Mouse (Mus musculus) right cerebral cortex, postnatal 4 days (tissue): ENCODE results near the gene Ddx41.
"Not testable (repeated sequence)": the region's sequence is repeated elsewhere in the genome, so short reads cannot be mapped to it uniquely, and the experiment has no call there.

Experiments
- DNase-seq: peaks from one replicate; pipeline ENCODE4 v3.0.0-alpha.2; 2022

Ddx41 gene

DNA sequence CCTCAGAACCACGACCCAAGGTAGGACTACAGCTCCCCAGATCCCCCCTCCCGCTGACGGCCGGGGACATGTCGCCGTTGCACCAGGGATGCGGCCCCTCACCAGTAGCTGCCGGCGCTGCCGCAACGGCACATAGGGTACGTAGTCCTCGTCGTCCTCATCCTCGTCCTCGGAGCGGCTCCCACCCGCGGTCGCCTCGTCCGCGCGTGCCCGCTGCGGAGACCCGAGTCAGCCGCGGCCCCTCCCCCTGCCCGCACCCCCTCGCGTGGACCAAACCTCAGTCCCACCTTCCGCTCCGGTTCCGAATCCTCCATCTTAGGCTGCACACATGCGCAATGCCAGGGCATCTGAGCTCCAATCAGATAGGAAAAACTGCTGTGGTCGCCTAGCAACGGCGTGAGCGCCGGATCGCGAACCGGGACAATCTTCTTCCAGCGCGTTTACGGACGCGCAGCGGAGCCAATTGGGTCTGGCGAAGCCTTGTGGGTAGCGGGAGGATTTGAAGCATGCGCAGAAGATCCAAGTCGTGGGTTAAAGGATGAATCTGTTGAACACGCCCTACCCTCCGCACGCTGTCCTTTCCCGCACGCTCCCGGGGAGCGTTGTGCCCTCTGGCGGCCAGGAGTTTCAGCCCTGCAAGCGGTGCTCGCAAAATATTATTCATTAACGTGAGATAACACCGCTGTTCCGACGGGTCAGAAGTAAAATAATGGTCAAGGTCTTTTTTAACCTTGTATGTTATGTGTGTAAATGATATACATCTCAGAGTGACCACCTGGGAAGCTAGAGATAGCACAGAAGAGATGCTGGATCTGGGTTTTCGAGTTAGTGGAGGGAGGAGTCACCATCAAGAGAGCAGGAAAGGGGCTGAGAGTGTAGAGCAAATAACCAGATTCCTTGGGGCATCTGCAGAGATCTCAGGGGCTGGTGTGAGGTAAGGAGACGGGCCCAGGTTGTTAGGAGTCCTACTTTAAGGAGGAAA lies at the start of gene Ddx41:
Gene Ddx41, minus strand, starts transcription at position 465 of the 982 bp plus-strand sequence.
- peak; percentile 97 for DNase-seq

DNA sequence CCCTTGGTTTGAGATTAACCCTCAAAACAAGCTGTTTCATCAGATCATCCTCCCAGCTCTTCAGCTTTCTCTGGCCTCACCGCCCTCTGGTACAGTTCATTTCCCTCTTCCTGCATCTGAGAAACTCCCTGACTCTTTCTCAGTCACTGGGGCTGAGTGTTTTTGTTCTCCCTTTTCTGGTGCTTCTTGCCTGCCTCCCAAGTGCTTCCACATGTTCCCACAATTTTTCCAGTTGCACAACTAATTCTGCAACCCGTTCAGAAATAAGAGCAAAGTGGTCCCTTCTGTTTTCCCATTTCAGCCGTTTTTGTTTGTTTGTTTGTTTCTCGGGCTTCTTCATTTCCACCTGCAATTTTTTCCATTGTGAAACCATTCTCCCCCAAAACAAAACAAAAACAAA lies 41.6 kb upstream of the Ddx41 start:
- DNase-seq, result no peak

DNA sequence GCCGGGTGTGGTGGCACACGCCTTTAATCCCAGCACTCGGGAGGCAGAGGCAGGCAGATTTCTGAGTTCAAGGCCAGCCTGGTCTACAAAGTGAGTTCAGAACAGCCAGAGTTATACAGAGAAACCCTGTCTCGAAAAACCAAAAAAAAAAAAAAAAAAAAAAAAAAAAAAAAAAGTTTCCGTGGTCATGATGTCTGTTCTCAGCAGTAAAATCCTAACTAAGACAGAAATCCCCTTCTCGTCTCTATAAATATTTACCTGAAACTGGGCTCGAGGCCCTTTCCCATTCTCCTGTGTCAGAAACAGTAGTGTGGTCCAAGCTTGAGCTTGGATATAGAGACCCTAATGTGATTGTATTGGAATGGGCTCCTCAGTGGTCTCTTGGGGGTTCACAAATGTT lies 40.4 kb upstream of the Ddx41 start:
- DNase-seq, result not testable (repeated sequence)

DNA sequence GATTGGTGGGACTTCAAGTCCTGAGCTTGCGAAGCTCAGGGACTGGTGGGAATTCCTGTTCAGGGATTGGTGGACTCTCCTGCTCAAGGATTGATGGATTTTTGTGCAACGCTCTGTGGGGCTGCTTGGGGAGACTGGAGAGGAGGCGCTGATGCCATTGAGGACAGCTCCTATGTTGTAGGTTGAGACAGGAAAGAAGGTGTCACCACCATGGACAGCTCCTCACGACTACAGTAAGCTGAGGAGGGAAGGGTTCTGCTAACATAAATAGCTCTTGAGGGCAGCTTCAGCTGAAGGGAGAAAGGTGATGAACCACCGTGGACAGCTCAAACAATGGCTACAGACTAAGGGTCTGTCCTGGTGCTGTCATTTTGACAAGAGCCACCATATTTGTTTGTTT lies 39.5 kb upstream of the Ddx41 start:
- no peak for DNase-seq

DNA sequence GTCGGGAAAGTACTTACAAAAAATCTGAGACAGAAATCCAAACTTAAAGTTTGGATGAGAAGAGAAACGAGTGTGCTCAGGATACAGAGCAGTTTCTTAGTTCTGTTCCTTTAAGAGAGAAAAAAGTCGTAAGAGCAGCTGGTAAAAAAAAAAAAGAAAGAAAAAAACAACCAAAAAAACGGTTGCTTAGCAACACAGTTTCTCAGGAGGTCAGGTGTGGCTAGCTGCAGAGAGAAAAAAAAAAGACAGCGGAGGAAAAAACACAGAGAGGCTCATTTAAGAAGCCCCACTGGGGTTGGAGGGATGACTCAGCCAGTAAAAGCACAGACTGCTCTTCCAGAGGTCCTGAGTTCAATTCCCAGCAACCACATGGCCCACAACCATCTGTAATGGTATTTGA lies 37.9 kb upstream of the Ddx41 start:
- DNase-seq, result no peak

DNA sequence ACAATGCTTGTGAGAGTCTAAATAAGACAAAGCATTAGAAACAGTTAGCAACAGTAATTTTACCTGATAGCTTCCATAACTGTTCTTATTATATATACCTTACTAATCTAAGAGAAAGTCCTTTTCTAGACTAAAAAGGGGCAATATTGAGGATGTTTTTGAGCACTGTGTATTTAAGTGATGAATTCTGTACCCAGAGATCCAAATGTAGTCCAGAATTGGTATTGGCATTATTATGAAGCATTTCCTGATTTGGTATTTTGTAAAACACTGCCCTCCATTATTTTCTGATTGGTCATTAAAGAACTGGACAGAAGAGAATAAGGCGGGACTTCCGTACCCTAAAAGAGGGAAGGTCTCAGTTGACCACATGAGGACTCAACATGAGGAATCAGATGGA lies 37.0 kb upstream of the Ddx41 start, which contains the start of gene Tmed9:
Gene Tmed9, plus strand, starts transcription at position 301 of the 400 bp plus-strand sequence.
- DNase-seq, result no peak

DNA sequence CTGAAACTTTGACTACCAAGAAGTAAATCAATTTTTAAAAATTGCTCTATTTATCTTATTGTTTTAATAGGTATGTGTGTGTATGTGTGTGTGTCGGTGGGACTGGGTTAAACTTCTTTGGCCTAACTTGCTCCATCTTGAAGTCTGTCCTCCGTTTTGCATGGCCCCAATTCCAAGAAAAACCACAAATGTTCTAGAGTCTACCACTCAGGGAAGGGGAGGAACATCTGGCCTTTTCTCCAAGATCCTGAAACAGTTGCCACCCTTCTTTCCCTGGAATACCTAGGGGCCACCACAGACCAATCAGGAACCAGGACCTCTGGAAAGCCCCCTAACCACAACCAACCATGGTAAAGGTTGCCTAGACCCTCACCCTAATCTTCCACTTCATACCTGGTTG lies 35.5 kb upstream of the Ddx41 start:
- no peak for DNase-seq

DNA sequence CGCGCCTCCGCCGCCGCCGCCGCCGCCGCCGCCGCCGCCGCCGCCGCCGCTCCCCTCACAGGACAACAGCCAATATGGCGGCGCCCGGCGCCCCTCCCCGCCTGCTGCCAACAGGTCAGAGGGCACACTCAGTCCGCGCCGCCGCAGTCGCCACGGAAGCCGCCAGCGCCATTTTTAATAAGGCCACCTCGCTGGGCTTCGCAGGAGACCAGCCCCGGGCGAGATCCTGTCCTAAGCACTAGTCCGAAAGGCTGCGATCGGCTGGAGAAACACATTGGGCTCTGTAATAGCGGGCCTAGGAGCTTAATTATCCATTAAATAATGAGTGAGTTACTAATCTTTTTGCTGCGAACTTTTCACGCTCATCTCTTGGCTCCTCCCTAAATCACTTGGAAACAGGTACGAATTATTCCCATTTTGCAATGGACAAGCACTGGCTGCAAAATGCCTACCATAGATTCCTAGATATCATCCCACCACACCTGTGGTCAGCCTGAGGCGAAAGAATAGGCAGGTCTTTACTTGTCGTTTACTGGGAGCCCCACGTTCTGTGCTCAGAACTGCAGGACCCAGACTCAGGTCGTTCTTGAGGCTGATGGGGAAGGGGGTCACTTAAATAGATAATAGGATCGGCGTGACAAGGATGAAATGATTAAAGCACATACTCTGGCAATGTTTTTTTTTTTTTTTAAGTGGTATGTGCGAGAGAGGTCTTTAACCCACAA lies 34.7 kb upstream of the Ddx41 start, which contains the start of gene Fam193b:
Gene Fam193b, minus strand, starts transcription at position 94 of the 725 bp plus-strand sequence.
- DNase-seq, result peak; percentile 95

DNA sequence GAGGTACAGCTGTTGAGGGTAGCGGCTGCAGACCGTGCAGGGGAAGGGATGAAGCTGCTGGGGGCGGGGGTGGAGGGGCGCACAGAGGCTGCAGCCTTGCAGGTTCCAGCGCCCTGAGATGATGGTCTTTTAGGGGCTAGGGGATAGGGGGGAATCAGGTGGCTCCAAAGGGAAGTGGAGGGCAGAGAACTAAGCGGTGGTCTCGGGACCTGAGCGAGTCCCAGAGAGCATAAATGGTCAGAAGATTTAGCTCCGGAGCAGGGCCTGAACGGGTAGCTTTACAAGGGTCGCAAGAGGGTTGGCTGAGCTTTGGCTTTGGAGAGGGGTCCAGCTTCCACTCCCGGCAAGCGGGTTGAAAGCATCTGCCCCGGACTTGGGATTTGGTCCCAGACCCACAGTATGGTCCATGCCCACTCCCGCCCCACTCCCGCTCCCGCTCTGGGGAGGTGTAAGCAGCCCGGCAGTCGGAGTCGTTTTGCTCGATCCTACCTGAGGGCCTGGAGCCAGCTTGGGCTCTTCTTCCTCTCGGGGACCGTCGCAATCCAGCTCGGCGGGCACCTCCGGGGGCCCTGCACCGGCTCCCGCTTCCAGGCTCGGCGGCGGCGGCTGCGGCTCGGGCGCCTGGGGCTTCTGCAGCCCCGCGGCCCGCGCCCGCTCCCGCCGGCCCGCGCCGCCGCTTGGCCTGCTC lies 34.0 kb upstream of the Ddx41 start:
- DNase-seq, result peak; percentile 49

DNA sequence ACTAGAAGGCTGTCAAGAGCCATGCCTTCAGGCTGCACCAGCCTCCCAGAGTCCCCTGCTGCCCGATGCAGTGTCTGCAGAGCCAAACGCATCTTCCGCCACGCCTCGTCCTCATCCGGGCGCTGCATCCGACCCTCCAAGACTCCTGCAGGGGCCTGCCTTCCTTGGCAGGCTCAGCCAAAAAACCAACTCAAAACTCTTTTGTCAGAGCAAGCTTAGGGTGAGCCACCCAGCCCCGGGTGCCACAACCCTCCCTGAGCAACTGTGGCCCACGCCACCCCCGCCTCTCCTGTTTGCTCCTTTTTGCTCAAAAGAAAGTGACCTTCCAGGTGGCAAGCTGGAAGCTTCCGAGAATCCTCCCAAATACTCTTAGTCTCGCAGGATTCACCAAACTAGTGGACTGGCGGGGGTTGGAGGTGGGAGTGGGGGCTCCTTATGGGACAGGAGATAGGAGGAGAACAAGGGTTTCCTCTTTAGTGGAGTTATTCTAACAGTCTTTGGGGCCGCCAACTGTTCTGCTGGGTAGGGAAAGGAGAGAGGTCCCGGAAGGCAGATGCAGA lies 33.3 kb upstream of the Ddx41 start:
- DNase-seq, result peak; percentile 42

DNA sequence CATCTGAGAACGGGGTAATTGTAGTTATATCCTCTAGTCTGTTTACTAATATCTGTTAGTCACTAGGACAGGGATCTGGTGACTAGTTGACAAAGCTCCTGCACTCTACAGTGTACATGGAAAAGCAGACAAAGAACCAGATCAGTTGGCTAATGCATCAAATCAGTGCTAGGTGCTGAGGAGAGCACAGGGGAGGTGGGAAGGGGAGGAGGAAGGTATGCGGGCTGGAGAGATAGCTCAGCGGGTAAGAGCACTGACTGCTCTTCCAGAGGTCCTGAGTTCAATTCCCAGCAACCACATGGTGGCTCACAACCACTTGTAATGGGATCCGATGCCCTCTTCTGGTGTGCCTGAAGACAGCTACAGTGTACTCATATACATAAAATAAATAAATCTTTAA lies 32.1 kb upstream of the Ddx41 start:
- not testable (repeated sequence) for DNase-seq

DNA sequence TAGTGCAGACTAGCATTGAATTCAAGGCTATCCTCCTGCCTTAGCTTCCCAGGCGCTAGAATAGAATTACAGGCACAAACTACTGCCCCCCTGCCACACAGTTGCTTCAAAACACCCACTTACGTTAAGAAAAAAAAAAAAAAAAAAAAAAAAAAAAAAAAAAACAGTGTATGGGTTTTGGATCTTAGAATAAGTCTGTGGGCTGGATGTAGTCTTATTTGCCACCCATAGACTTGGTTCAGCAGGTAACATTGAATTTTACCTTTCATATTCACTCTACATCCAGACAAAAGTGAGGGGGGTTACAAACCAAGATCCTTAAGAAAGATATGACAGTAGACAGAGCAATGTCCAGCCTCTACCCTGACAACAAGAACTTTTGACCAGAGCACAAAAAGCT lies 31.5 kb upstream of the Ddx41 start:
- DNase-seq, result no peak

DNA sequence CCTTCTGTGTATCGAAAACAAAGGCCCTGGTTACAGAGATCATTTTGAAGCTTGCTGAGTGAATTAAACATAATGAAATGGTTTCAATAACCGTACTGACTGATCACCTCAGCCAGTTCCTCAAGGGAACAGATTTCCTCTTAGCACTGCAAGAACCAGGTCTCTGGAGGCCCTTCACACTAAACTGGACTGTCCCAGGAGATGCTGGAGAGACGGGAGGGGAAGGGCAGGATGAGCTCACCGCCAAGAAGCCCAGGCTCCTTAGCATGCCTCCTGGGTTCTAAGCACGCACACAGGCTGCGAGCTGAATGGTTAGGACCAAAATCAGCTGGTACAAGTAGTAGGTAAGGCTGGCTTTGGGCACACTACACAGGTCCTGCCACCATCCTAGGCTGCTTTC lies 30.5 kb upstream of the Ddx41 start:
- no peak for DNase-seq

DNA sequence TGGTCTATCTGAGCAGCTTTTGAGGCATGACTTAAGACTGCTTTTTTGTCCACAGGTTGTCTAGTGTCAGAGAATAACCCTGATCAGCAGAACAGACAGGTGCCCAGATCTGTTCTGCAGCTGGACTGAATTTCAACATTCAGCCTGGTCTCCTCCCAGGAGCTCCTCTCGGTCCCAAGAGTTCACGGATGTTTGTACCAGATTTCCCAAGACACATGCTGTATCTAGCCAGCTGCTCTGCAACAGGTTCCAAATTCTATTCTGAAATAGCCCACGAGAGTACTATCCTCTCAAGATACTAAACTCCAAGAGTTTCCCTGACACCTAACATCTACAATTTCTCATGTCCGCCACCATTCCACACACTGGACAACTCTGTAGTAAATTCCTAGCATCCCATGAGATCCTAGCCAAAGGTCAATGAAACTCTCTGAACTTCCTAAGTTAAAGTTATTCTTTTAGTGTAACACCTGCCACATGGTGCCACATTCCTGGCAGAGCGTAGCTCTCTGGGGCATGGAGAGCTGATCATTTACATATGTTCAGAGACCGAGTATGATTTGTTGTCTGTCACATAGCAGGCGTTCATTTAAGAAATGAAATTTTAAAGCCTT lies 26.9 kb upstream of the Ddx41 start:
- DNase-seq, result no peak

DNA sequence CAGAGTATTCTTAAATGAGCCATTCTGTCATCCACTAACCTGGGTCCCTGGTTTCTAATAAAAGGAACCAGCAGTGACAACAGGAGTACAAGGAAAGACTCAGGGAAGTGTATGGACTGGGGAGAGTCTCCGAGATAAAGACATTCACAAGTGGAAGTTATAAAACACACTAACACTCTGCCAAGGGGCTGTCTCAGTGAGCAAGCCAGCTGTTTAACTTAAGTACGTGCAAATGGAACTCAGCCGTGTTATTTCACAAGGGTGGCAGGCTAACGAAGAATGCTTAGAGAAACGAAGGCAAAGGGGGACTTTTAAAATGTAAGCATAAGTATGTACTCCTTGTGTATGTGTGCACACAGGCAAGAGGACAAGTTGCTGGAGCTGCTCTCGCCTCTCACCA lies 21.0 kb upstream of the Ddx41 start:
- DNase-seq, result no peak

DNA sequence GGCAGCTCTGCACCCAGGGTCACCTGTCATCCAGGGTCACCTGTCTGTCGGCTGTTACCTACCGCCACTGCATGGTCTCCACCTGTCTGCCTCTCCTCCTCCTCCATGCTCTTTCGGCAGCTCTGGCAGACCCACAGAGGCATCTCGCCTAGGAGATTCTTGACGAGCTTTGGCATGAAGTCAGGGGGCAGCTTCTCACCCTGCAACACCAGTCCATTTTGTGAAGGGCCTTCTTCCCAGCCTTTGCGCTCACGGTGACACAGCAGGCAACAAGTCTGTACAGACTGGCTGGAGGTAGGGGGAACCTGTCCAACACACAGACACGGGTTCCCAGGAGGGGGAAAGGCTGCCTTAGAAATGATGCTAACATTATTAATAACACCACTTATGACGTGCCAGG lies 19.5 kb upstream of the Ddx41 start:
- no peak for DNase-seq

DNA sequence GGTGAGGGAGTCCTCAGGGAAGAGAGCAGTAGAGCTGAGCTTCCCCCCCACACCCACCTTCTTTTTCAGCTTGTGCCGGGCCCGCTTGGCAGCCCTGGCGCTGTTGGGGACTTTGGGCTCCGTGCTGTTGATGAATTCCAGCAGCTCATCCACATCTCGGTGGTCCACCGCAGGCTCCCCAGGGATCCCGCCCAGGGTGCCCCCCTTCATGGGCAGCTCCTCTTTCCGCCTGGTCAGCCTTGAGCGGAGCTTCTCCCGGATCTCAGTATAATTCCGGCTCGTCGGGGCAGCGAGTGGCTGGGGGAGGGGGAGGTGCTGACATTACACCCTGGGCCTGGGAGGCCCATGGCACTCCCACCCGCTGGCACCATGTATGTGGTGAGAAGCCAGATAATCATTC lies 12.6 kb upstream of the Ddx41 start:
- no peak for DNase-seq

DNA sequence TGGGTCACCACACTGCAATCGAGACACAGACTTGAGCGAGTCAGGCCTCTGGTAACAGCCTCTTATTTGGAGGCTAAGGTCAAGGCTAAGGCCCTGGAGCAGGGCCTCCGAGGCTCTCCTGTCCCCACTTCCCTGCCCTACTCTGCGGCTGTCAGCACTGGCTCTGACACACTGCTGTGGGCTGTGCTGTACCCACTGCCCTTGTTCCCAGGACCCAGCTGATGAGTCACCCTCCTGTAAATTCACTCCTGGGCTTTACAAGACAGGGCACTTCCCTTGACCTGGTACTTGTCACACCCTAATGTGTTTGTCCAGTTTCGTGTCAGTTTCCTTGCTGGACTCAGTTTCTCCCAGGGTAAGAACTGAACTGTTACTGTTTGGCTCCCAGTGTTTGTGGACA lies 12.0 kb upstream of the Ddx41 start:
- no peak for DNase-seq

DNA sequence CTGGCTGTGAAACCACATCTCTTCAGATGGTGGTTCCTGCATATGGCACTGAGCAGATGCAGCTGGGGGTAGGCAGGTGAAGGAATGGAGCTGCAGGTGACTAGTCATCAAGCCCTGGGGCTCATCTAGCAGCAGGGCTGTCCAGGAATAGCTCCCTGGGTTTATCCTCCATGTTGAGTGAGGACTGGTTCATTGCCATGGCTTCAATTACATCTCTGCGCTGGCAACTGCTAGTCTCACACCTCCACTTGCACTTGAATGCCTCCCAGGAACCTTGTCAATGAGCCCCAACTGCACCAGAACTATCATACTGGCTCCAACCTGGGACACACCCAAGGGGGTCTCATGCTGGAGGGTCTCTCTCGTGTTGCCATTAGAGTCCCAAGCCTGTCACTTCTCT lies 11.5 kb upstream of the Ddx41 start:
- no peak for DNase-seq

DNA sequence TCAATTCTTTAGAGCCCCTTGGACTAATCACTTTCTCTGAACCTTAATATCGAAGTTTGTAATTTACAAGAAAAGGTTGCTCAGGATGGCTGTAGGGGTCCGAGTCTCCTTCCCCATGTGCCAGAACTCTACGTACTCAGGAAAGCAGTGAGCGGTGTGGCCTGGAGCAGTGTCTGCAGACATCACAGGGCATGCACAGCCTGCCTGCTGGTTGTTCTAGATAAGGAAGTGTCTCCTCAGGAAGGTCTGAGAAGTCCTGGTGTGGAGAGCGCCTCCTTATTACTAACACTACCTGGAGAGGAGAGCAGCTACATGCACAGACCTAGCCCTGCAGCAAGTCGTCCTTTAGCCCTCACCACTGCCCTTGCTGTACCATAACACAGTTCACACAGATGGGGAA lies 8.3 kb upstream of the Ddx41 start:
- no peak for DNase-seq

DNA sequence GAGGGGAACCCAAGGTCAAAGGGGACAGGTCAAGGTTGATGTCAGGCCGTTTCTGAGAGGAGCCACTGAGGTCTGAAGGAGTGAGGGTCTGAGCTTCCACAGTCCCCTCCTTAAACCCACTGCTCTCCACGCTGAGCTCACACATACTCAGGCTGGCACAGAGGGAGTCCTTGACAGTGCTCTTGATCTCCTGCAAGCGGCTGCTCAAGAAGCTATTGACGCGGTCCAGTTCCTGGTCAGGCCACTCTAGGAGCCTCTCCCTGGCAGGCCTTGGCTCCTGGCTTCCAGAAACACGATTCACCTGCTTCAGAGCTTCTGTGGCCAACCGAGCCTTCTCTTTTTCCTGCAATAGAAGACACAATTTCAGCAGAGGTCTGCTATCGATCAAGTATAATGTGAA lies 7.0 kb upstream of the Ddx41 start:
- DNase-seq, result no peak

DNA sequence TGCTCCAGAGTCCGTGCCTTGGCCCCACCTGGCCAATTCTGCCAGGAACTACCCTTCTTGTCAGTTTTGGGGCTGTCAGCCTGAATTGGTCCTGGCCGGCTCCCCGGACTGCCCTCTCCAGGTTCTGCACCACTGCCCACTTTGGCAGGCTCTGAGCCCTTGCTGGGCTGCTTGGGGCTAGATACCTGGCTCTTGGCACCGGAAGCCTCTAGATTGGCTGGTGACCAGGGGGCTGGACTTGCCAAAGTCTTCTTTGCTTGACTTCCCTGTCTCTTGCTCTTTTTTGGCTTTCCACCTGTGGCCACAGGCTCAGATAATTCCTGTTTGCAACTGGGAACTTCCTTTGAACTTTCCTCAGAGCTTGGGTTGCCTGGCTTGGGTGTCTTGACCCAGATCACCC lies 6.4 kb upstream of the Ddx41 start:
- no peak for DNase-seq

DNA sequence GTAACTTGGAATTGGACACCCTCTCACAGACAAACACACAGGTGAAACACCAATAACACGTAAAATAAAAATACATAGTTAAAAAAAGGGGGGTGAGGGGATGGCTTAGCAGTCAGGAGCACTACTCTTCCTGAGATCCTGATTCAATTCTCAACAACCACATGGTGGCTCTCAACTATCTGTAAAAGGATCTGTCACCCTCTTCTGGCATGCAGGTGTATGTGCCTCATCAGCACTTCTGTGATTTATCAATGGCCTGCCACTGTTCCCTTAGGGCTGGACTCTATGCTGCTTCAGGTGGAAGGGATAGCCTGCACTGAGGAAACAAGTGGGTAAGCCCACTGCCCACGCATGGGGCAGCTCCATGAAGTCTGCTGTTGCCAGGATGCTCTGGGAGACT lies 4.5 kb upstream of the Ddx41 start:
- peak; percentile 25 for DNase-seq
